Mouse (Mus musculus) embryonic facial prominence, embryonic 13.5 days (tissue): Measurements from ENCODE around the gene Kif17. TPM values are rescaled to one million over a fixed set of nuclear protein-coding genes. Genes with fewer than 3 reads are reported as not detected.
A peak's percentile ranks its signal among the peaks of the same experiment; 100 is the strongest.

Source experiments
- ATAC-seq: fragments of 200-750 bp; cut with Nextera tagmentation; 2 replicates; pipeline ENCODE4 v1.8.0; 2017; ENCODE audit warnings: low read depth; ENCODE audit not compliant: insufficient number of reproducible peaks, insufficient read depth, low FRiP score, low TSS enrichment
- H3K27ac ChIP-seq: fragments of 300-500 bp; sonication (generic); 2 replicates; pipeline ENCODE4 v1.5.1; 2015; ENCODE audit warnings: moderate library complexity, mild to moderate bottlenecking, inconsistent platforms
- H3K27me3 ChIP-seq: fragments of 300-500 bp; sonication (generic); 2 replicates; pipeline ENCODE4 v1.6.1; 2015; ENCODE audit warnings: mild to moderate bottlenecking, inconsistent platforms
- H3K36me3 ChIP-seq: fragments of 300-500 bp; sonication (generic); 2 replicates; pipeline ENCODE4 v1.6.1; 2015; ENCODE audit warnings: mild to moderate bottlenecking, inconsistent platforms
- H3K4me1 ChIP-seq: fragments of 300-500 bp; sonication (generic); 2 replicates; pipeline ENCODE4 v1.6.1; 2015; ENCODE audit warnings: inconsistent platforms
- H3K4me2 ChIP-seq: fragments of 300-500 bp; sonication (generic); 2 replicates; pipeline ENCODE4 v1.6.1; 2015; ENCODE audit warnings: moderate library complexity, mild to moderate bottlenecking, inconsistent platforms
- H3K4me3 ChIP-seq: fragments of 300-500 bp; sonication (generic); 2 replicates; pipeline ENCODE4 v1.5.1; 2015; ENCODE audit warnings: mild to moderate bottlenecking, inconsistent platforms
- H3K9ac ChIP-seq: fragments of 300-500 bp; sonication (generic); 2 replicates; pipeline ENCODE4 v1.6.1; 2015; ENCODE audit warnings: mild to moderate bottlenecking, inconsistent platforms
- H3K9me3 ChIP-seq: fragments of 300-500 bp; sonication (generic); 2 replicates; pipeline ENCODE4 v1.6.1; 2016; ENCODE audit warnings: inconsistent platforms
- whole genome bisulfite sequencing: fragments of 180-500 bp; shearing (Covaris S2); methylation state at CpG from one replicate; pipeline ENCODE4 v1.1.7; 2015; ENCODE audit warnings: mixed read lengths; 5-methylcytosine and 5-hydroxymethylcytosine counted together
- polyA plus RNA-seq: library from polyadenylated mRNA; unstranded; fragments of >200 nt; fragmentation: Nextera tagmentation; extraction: Ambion mirVana; gene quantifications from 2 replicates; pipeline ENCODE4 v1.2.1, GENCODE M21; 2015

Kif17 gene
- polyA plus RNA-seq, 1 experiment from 2014 or later = 1.4 TPM

GRCm38 (mm10) chr4:138327891-138328470 is 77.7 kb downstream of the Kif17 start:
- no peak for ATAC-seq
- peaks cover 15% of the 10 kb centered on the region for H3K4me1 ChIP-seq
- no peaks in the 10 kb centered on the region for H3K36me3 ChIP-seq
- H3K27me3 ChIP-seq = peaks cover 18% of the 10 kb centered on the region
- WGBS = 70% methylated on average over 7 of the region's 7 CpGs
- H3K9me3 ChIP-seq = no peaks in the 10 kb centered on the region
- peak overlapping the region; percentile 33 for H3K4me3 ChIP-seq
- peak overlapping the region; percentile 69; the same call in 1 of the 2 replicates for H3K27ac ChIP-seq
- peak overlapping the region; percentile 49; the same call in 1 of the 2 replicates for H3K9ac ChIP-seq
- peak overlapping the region; percentile 56 for H3K4me2 ChIP-seq

- Histone ChIP-seq H3K4me2 (no peak overlapping the region; the same call in 1 of the 2 replicates), H3K36me3 (no peaks in the 10 kb centered on the region), H3K4me1 (peaks cover 15% of the 10 kb centered on the region), H3K27me3 (peaks cover 18% of the 10 kb centered on the region), H3K9ac (no peak overlapping the region), H3K27ac (no peak overlapping the region), H3K9me3 (no peaks in the 10 kb centered on the region), H3K4me3 (no peak overlapping the region)
- WGBS = 7% methylated on average over 15 of the region's 15 CpGs
- ATAC-seq = no peak
These were observed 80.0 kb downstream of the Kif17 start for GRCm38 (mm10) chr4:138330264-138330671.

DNA sequence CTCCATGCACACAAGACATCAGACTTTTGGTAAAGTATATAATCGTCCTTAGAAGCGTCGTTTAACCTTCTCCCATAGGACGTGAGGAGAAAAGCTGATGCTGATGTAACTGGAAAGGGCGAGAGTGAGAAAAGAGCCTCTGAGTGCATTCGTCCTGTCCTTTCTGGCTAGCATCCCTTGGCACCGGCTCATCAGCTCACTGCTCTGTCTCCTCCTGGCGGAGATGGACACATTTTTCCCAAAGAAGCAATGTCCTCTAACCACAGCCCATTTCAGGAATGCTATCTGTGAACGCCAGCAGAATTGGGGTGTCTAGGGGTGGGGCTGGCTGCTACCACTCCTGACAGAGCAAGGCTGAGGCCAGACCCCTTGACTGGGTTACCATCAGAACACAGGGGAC is 81.4 kb downstream of the Kif17 start:
- H3K36me3 ChIP-seq = no peaks in the 10 kb centered on the region
- ATAC-seq = no peak
- H3K9ac ChIP-seq = no peak overlapping the region
- H3K4me3 ChIP-seq = no peak overlapping the region
- no peaks in the 10 kb centered on the region for H3K9me3 ChIP-seq
- no peak overlapping the region for H3K27ac ChIP-seq
- WGBS = 79% methylated on average over 9 of the region's 9 CpGs
- H3K27me3 ChIP-seq = peaks cover 18% of the 10 kb centered on the region
- no peak overlapping the region for H3K4me2 ChIP-seq
- peaks cover 9% of the 10 kb centered on the region for H3K4me1 ChIP-seq

DNA sequence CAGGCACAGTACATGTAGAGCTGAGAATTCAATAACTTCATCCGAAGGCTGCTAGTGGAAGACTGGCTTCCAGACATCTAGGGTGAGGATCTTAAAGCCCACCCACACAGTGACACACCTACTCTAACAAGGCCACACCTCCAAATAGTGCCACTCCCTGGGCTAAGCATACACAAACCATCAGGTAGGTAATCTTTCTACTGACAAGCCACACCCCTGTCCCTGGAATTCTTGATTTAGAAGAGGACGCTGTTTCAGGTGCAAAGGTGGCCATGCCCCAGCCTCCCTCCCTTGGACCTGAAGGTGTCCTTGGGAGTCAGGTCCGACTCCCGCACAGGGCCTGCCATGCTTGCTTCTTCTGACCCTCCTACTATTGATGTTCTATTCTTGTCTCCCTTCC is 82.9 kb downstream of the Kif17 start:
- Histone ChIP-seq H3K4me2 (no peak overlapping the region), H3K9ac (no peak overlapping the region), H3K27me3 (peaks cover 18% of the 10 kb centered on the region), H3K9me3 (no peaks in the 10 kb centered on the region), H3K27ac (no peak overlapping the region), H3K4me3 (no peak overlapping the region), H3K4me1 (peaks cover 6% of the 10 kb centered on the region; the same call in 1 of the 2 replicates), H3K36me3 (no peaks in the 10 kb centered on the region)
- no peak for ATAC-seq
- WGBS = 83% methylated on average over 4 of the region's 4 CpGs

- H3K27me3 ChIP-seq = peaks cover 18% of the 10 kb centered on the region
- no peaks in the 10 kb centered on the region for H3K36me3 ChIP-seq
- H3K27ac ChIP-seq = no peak overlapping the region
- no peak overlapping the region for H3K9ac ChIP-seq
- no peaks in the 10 kb centered on the region for H3K9me3 ChIP-seq
- H3K4me1 ChIP-seq = peaks cover 8% of the 10 kb centered on the region; the same call in 1 of the 2 replicates
- ATAC-seq = no peak
- H3K4me2 ChIP-seq = no peak overlapping the region
- WGBS = 83% methylated on average over 12 of the region's 12 CpGs
- H3K4me3 ChIP-seq = no peak overlapping the region
These were observed 84.8 kb downstream of the Kif17 start for GRCm38 (mm10) chr4:138335036-138335435.

DNA sequence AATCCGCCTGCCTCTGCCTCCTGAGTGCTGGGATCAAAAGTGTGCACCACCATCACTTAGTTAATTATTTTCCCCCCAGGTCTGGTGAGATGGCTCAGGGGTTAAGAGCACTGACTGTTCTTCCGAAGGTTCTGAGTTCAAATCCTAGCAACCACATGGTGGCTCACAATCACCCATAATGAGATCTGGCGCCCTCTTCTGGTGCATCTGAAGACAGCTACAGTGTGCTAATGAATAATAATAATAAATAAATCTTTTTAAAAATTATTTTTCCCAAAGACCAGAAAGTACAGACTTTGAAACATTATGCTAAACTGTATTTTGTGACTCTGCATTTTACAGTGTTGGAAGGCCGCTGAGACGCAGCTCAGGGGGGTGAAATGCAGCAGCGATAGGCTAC is 85.4 kb downstream of the Kif17 start:
- Histone ChIP-seq H3K4me1 (peaks cover 3% of the 10 kb centered on the region; the same call in 1 of the 2 replicates), H3K36me3 (no peaks in the 10 kb centered on the region)
- 85% methylated on average over 6 of the region's 6 CpGs for WGBS

DNA sequence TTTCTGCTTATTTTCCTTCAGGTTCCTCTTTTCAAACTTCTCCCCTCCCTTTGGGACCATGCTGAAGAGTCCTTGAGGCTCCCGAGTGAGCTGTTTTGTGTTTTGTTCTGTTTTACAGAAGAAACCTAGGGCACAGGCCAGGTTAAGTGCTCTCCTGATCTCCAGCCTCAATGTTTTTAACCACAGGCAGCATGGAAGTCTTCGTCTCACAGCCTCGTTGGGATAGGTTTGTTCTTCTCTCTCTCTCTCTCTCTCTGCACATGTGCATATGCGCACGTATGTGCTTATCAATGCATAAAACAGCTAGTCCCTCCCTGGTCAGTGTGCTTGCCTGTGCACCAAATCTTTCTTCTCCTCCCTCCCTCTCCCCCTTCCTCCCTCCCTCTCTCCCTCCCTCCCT is 86.6 kb downstream of the Kif17 start:
- Histone ChIP-seq H3K4me2 (no peak overlapping the region), H3K36me3 (no peaks in the 10 kb centered on the region), H3K4me3 (no peak overlapping the region), H3K27ac (no peak overlapping the region), H3K9me3 (no peaks in the 10 kb centered on the region), H3K27me3 (peaks cover 7% of the 10 kb centered on the region), H3K9ac (no peak overlapping the region), H3K4me1 (peaks cover 8% of the 10 kb centered on the region)
- 64% methylated on average over 5 of the region's 5 CpGs for WGBS
- ATAC-seq = no peak

More for the DNA sequence above, 85.4 kb downstream of the Kif17 start:
- Histone ChIP-seq H3K4me3 (no peak overlapping the region), H3K9me3 (no peaks in the 10 kb centered on the region), H3K27me3 (peaks cover 18% of the 10 kb centered on the region), H3K9ac (no peak overlapping the region), H3K27ac (no peak overlapping the region), H3K4me2 (no peak overlapping the region)
- ATAC-seq = no peak

DNA sequence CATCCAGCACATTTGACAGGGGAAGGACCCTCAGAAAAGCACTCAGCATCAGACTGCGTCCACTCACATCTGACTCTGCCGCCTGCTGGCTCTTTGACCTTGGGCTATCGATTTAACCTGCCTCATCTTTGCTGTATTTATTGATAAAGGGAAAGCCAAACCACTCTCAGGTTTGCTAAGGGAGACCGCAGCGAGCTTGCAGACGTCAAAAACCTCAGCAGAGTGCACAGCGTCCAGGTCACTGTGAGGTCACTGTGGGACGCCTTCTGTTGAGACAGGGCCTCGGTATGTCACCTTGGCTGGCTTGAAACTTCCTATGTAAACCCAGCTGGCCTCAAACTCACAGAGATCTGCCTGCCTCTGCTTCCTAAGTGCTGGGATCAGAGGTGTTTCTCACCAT is 87.1 kb downstream of the Kif17 start:
- Histone ChIP-seq H3K4me3 (no peak overlapping the region), H3K27ac (no peak overlapping the region), H3K27me3 (peaks cover 2% of the 10 kb centered on the region; the same call in 1 of the 2 replicates), H3K4me2 (no peak overlapping the region), H3K4me1 (peaks cover 8% of the 10 kb centered on the region), H3K36me3 (no peaks in the 10 kb centered on the region), H3K9me3 (no peaks in the 10 kb centered on the region), H3K9ac (no peak overlapping the region)
- ATAC-seq = no peak
- WGBS = 73% methylated on average over 9 of the region's 9 CpGs

GRCm38 (mm10) chr4:138339963-138340362 is 89.7 kb downstream of the Kif17 start:
- 27% methylated on average over 4 of the region's 4 CpGs for WGBS
- no peaks in the 10 kb centered on the region for H3K27me3 ChIP-seq

GRCm38 (mm10) chr4:138341393-138341792 is 91.2 kb downstream of the Kif17 start:
- H3K27me3 ChIP-seq = no peaks in the 10 kb centered on the region
- ATAC-seq = no peak
- no peak overlapping the region for H3K4me3 ChIP-seq
- peaks cover 8% of the 10 kb centered on the region for H3K4me1 ChIP-seq
- H3K9me3 ChIP-seq = no peaks in the 10 kb centered on the region
- 47% methylated on average over 8 of the region's 8 CpGs for WGBS
- H3K4me2 ChIP-seq = no peak overlapping the region
- H3K9ac ChIP-seq = peak overlapping the region; percentile 36; the same call in 1 of the 2 replicates
- no peaks in the 10 kb centered on the region for H3K36me3 ChIP-seq
- no peak overlapping the region for H3K27ac ChIP-seq

More at GRCm38 (mm10) chr4:138339963-138340362, 89.7 kb downstream of the Kif17 start:
- H3K9ac ChIP-seq = no peak overlapping the region
- no peak overlapping the region for H3K4me3 ChIP-seq
- no peak overlapping the region for H3K27ac ChIP-seq
- H3K9me3 ChIP-seq = no peaks in the 10 kb centered on the region
- no peak overlapping the region for H3K4me2 ChIP-seq
- H3K36me3 ChIP-seq = no peaks in the 10 kb centered on the region
- H3K4me1 ChIP-seq = peaks cover 8% of the 10 kb centered on the region
- no peak for ATAC-seq

DNA sequence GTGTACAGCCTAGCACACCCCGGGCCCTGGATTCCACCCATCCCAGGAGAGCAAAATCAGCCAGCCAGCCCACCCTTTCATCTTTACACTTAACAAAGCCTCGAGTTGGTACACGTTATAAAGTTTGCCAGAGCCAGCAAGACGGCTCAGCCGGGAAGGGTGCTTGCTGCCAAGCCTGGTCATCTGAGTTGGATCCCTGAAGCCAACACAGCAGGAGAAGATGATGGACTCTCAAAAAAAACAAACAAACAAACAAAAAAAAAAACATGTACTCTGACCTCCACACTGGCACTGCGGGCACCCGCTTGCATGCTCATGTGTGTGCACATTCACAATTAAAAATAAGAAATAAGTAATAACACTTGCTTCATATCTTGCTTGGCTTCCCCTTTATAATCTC is 91.8 kb downstream of the Kif17 start:
- no peak overlapping the region; the same call in 1 of the 2 replicates for H3K9ac ChIP-seq
- no peaks in the 10 kb centered on the region for H3K27me3 ChIP-seq
- WGBS = 74% methylated on average over 7 of the region's 7 CpGs
- H3K4me1 ChIP-seq = peaks cover 8% of the 10 kb centered on the region
- ATAC-seq = no peak
- H3K9me3 ChIP-seq = no peaks in the 10 kb centered on the region
- no peak overlapping the region for H3K4me2 ChIP-seq
- H3K36me3 ChIP-seq = no peaks in the 10 kb centered on the region
- H3K27ac ChIP-seq = no peak overlapping the region
- H3K4me3 ChIP-seq = no peak overlapping the region

- no peak for ATAC-seq
- no peaks in the 10 kb centered on the region for H3K9me3 ChIP-seq
- H3K4me3 ChIP-seq = no peak overlapping the region
- 83% methylated on average over 6 of the region's 6 CpGs for WGBS
- H3K27me3 ChIP-seq = no peaks in the 10 kb centered on the region
- H3K27ac ChIP-seq = no peak overlapping the region
- peaks cover 8% of the 10 kb centered on the region for H3K4me1 ChIP-seq
- H3K4me2 ChIP-seq = no peak overlapping the region
- no peak overlapping the region for H3K9ac ChIP-seq
- H3K36me3 ChIP-seq = no peaks in the 10 kb centered on the region
These were observed 92.5 kb downstream of the Kif17 start for GRCm38 (mm10) chr4:138342778-138343177.
